Mouse (Mus musculus) ES-E14 (cell line): ENCODE measurements at regions not wholly inside any gene's neighbourhood (a gene's known extent, or its start where the extent isn't known, plus 50 kb on each side); places are given as distances from the start of the nearest gene placed in this dataset.

Source experiments
- DNase-seq: peaks from one replicate; pipeline ENCODE4 v3.0.0-alpha.2; 2013; ENCODE audit warnings: low read depth, low spot score
- H3K27ac ChIP-seq: 2 replicates; pipeline ENCODE4 v1.5.1; 2012; ENCODE audit warnings: low read depth, mild to moderate bottlenecking, low read length, moderate library complexity, mixed read lengths; ENCODE audit not compliant: poor library complexity, insufficient read depth, severe bottlenecking
- H3K36me3 ChIP-seq: 2 replicates; pipeline ENCODE4 v1.6.1; 2012; ENCODE audit warnings: mild to moderate bottlenecking, low read length, moderate library complexity, mixed read lengths; ENCODE audit not compliant: control insufficient read depth, poor library complexity, insufficient read depth, severe bottlenecking
- H3K4me1 ChIP-seq, 2 experiments: fragments of 150-350 bp in 1 of 2; sonication (generic) in 1 of 2; 2 replicates each; pipeline ENCODE4 v1.6.1; 2012; ENCODE audit warnings: low read length in 2 of 2, mild to moderate bottlenecking in 1 of 2, mixed read lengths in 1 of 2; ENCODE audit not compliant: control insufficient read depth in 2 of 2, insufficient read depth in 2 of 2, poor library complexity in 1 of 2
- H3K4me3 ChIP-seq, 2 experiments: fragments of 150-350 bp in 1 of 2; sonication (generic) in 1 of 2; 2 replicates each; pipeline ENCODE4 v1.5.1; 2012; ENCODE audit warnings: low read length in 2 of 2, low read depth in 1 of 2, mild to moderate bottlenecking in 1 of 2, mixed read lengths in 1 of 2; ENCODE audit not compliant: insufficient read depth in 1 of 2, poor library complexity in 1 of 2, severe bottlenecking in 1 of 2
- H3K9ac ChIP-seq: 2 replicates; pipeline ENCODE4 v1.6.1; 2012; ENCODE audit warnings: low read depth, mild to moderate bottlenecking, low read length, mixed read lengths; ENCODE audit not compliant: poor library complexity, insufficient read depth, severe bottlenecking
- H3K9me3 ChIP-seq: fragments of 150-350 bp; sonication (generic); 2 replicates; pipeline ENCODE4 v1.6.1; 2012; ENCODE audit warnings: low read depth, mild to moderate bottlenecking, low read length; ENCODE audit not compliant: control insufficient read depth, insufficient read depth
- CHD2 ChIP-seq: IDR thresholded peaks from 2 replicates; pipeline ENCODE4 v1.6.1; 2014; ENCODE audit warnings: mild to moderate bottlenecking, low read depth, low read length, inconsistent platforms
- HCFC1 ChIP-seq: IDR thresholded peaks from 2 replicates; pipeline ENCODE4 v1.6.1; 2012; ENCODE audit warnings: low read length, inconsistent platforms, borderline replicate concordance; ENCODE audit not compliant: insufficient read depth
- MAFK ChIP-seq: IDR thresholded peaks from 2 replicates; pipeline ENCODE4 v1.6.1; 2014; ENCODE audit warnings: mild to moderate bottlenecking, low read depth, low read length, inconsistent platforms; ENCODE audit not compliant: insufficient read depth
- ZC3H11A ChIP-seq: IDR thresholded peaks from 2 replicates; pipeline ENCODE4 v1.6.1; 2012; ENCODE audit warnings: low read depth, mild to moderate bottlenecking, inconsistent platforms, low read length, borderline replicate concordance
- ZNF384 ChIP-seq: IDR thresholded peaks from 2 replicates; pipeline ENCODE4 v1.6.1; 2012; ENCODE audit warnings: low read depth, low read length, inconsistent platforms
- in situ Hi-C, 2 experiments: fragments of 600-800 bp; cut with MboI; formaldehyde crosslinking; loops; one replicate each; pipeline ENCODE4 v1.15.1; 2025; ENCODE audit warnings: low sequenced_read_pairs in 2 of 2, inconsistent platforms in 1 of 2; ENCODE audit not compliant: unreplicated experiment in 2 of 2

- in situ Hi-C loops: no loop called here
- Histone ChIP-seq H3K27ac (no peak overlapping the region), H3K9ac (no peak overlapping the region), H3K9me3 (no peaks in the 10 kb centered on the region), H3K36me3 (no peaks in the 10 kb centered on the region), H3K4me1 (no peaks in the 10 kb centered on the region), H3K4me3 (no peak overlapping the region)
- DNase-seq: no peak
- TF ChIP-seq HCFC1: no peak
- no peak for TF ChIP-seq CHD2
- no peak for TF ChIP-seq ZC3H11A
- no peak for TF ChIP-seq MAFK
- no peak for TF ChIP-seq ZNF384
Measured at GRCm38 (mm10) chr10:17204153-17204552, 518.9 kb upstream of the Cited2 start.

- Histone ChIP-seq H3K27ac (no peak overlapping the region), H3K4me1 (peaks cover 5 to 12% of the 10 kb centered on the region in 2 experiments), H3K9ac (no peak overlapping the region), H3K4me3 (no peak overlapping the region), H3K36me3 (no peaks in the 10 kb centered on the region), H3K9me3 (no peaks in the 10 kb centered on the region)
- in situ Hi-C loops: no loop called here
- no peak for TF ChIP-seq ZNF384
- no peak for TF ChIP-seq MAFK
- TF ChIP-seq CHD2: no peak
- TF ChIP-seq ZC3H11A: no peak
- no peak for TF ChIP-seq HCFC1
- no peak for DNase-seq
Measured at GRCm38 (mm10) chr10:17212551-17213309, 510.3 kb upstream of the Cited2 start.

DNA sequence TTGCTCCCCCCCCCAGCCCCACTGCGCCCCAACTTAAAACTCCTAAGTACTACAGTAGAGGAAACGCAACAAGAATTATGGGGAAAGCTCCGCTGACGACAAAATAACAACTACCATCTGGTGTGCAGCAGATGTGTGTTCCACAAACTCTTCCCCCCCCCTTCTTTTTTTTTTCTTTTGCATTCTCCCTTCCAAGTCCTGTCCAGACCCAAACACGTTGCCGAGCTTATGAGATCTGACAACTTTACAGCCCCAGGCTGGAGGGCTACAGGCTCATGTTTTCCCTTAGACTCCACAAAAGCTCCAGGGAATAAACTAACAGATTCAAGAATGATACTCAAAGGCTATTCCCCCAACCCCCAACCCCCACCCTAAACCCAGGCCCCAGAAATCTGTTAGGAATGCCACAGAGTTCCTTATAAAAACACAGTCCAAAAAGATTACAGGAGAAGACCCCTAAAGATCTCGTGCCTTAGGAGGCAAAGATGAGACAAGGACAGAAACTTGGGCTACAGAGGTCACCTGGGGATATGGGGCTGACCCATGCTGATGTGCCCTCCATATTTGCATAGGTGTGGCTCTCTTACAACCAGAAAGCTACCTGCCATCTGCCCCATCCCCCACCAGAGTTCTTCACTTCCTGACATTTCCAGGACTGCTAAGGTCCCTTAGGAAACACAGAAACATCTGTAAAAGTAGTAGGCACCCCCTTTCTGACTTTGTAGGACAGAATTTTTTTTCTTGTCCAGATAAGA is 509.5 kb upstream of the Cited2 start:
- H3K36me3 ChIP-seq: no peaks in the 10 kb centered on the region
- no peak overlapping the region; the same call in 1 of the 2 replicates for H3K27ac ChIP-seq
- no peaks in the 10 kb centered on the region for H3K9me3 ChIP-seq
- no peak for DNase-seq
- TF ChIP-seq HCFC1: no peak
- no peak for TF ChIP-seq CHD2
- TF ChIP-seq MAFK: no peak
- no peak for TF ChIP-seq ZC3H11A
- 0 out of 2 replicates have a peak, but pooled peaks have one; percentile 38 for TF ChIP-seq ZNF384
- in situ Hi-C loops: no loop called here
- H3K9ac ChIP-seq: no peak overlapping the region
- peaks cover 5 to 12% of the 10 kb centered on the region in 2 experiments for H3K4me1 ChIP-seq
- H3K4me3 ChIP-seq: no peak overlapping the region

GRCm38 (mm10) chr10:17214065-17214440 is 509.0 kb upstream of the Cited2 start:
- no peaks in the 10 kb centered on the region for H3K9me3 ChIP-seq
- TF ChIP-seq ZNF384: no peak
- no peak for TF ChIP-seq MAFK
- TF ChIP-seq ZC3H11A: no peak
- no peak for TF ChIP-seq CHD2
- no peak for TF ChIP-seq HCFC1
- DNase-seq: no peak
- H3K4me1 ChIP-seq: peaks cover 5 to 12% of the 10 kb centered on the region in 2 experiments
- in situ Hi-C loops: no loop called here
- no peak overlapping the region for H3K4me3 ChIP-seq
- H3K27ac ChIP-seq: no peak overlapping the region
- no peaks in the 10 kb centered on the region for H3K36me3 ChIP-seq
- no peak overlapping the region for H3K9ac ChIP-seq
